Mouse (Mus musculus) heart, postnatal 0 days (tissue): ENCODE measurements around the gene Tprkb. TPM values are rescaled to one million over a fixed set of nuclear protein-coding genes. Genes with fewer than 3 reads are reported as not detected.
A peak's percentile ranks its signal among the peaks of the same experiment; 100 is the strongest.
"Not testable (repeated sequence)": the region's sequence is repeated elsewhere in the genome, so short reads cannot be mapped to it uniquely, and the experiment has no call there.

ENCODE experiments used
- ATAC-seq: fragments of 200-750 bp; cut with Nextera tagmentation; 2 replicates; pipeline ENCODE4 v1.8.0; 2017; ENCODE audit warnings: low read depth, moderate number of reproducible peaks, moderate library complexity; ENCODE audit not compliant: insufficient read depth
- DNase-seq: peaks from one replicate; pipeline ENCODE4 v3.0.0-alpha.2; 2016; ENCODE audit warnings: low spot score
- H3K27ac ChIP-seq: fragments of 300-500 bp; sonication (generic); 2 replicates; pipeline ENCODE4 v1.5.1; 2014; ENCODE audit warnings: low read depth, mild to moderate bottlenecking
- H3K27me3 ChIP-seq: fragments of 300-500 bp; sonication (generic); 2 replicates; pipeline ENCODE4 v1.6.1; 2014; ENCODE audit warnings: low read length, mixed read lengths; ENCODE audit not compliant: control insufficient read depth, insufficient read depth
- H3K36me3 ChIP-seq: fragments of 300-500 bp; sonication (generic); replicated peaks from 2 replicates; pipeline ENCODE4 v1.6.1; 2014; ENCODE audit warnings: low read length, mixed read lengths; ENCODE audit not compliant: control insufficient read depth, insufficient read depth
- H3K4me1 ChIP-seq: fragments of 300-500 bp; sonication (generic); 2 replicates; pipeline ENCODE4 v1.6.1; 2014; ENCODE audit warnings: antibody characterized with exemption; ENCODE audit not compliant: control insufficient read depth, insufficient read depth
- H3K4me2 ChIP-seq: fragments of 300-500 bp; sonication (generic); 2 replicates; pipeline ENCODE4 v1.6.1; 2014; ENCODE audit warnings: low read depth, mild to moderate bottlenecking, low read length, moderate library complexity
- H3K4me3 ChIP-seq: fragments of 300-500 bp; sonication (generic); 2 replicates; pipeline ENCODE4 v1.5.1; 2014; ENCODE audit warnings: low read depth, low read length
- H3K9ac ChIP-seq: fragments of 300-500 bp; sonication (generic); replicated peaks from 2 replicates; pipeline ENCODE4 v1.6.1; 2014; ENCODE audit warnings: low read depth, low read length, mixed read lengths
- H3K9me3 ChIP-seq: fragments of 300-500 bp; sonication (generic); replicated peaks from 2 replicates; pipeline ENCODE4 v1.6.1; 2016; ENCODE audit warnings: low read length; ENCODE audit not compliant: control insufficient read depth
- CTCF ChIP-seq: IDR thresholded peaks from 2 replicates; pipeline ENCODE4 v1.5.1; 2016; ENCODE audit warnings: antibody characterized with exemption, control low read depth, low read depth
- EP300 ChIP-seq: IDR thresholded peaks from 2 replicates; pipeline ENCODE4 v1.6.1; 2016; ENCODE audit warnings: antibody characterized with exemption, low read depth
- WGBS: fragments of 180-500 bp; shearing (Covaris S2); extraction: QIAGEN DNeasy Blood & Tissue Kit; methylation state at CpG from one replicate; pipeline ENCODE4 v1.1.7; 2014; 5-methylcytosine and 5-hydroxymethylcytosine counted together
- polyA plus RNA-seq: library from polyadenylated mRNA; unstranded; fragments of >200 nt; fragmentation: Nextera tagmentation; extraction: Ambion mirVana; gene quantifications from 2 replicates; pipeline ENCODE4 v1.2.1, GENCODE M21; 2015
- total RNA-seq: library from RNA; depleted of rRNA; stranded (reverse); fragments of >200 nt; gene quantifications from 2 replicates; pipeline ENCODE4 v1.2.3, GENCODE M21; 2014; ENCODE audit warnings: low replicate concordance

Tprkb gene
- total and polyA plus RNA-seq, 2 experiments from 2014 or later = 8.5 to 19.2 TPM

DNA sequence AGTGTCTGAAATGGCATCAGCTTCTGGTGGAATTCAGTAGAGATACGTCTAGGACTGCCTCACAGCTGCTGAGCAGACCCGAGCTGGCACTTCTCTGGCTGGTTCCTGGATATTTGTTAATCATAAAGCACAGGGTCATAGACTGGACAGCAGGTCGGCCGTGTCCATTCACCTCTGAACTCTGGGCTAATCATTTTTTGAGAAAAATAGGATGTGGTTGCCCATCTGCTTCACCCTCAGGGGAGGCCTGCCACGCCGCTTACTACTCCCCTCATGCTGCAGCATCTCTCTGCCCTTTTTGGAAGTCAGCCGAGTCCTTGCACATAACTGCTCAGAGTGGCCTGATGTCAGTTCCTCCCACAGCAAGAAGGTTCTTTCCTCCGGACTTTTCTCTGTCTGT lies 22.4 kb downstream of the Tprkb start:
- Histone ChIP-seq H3K27me3 (no peaks in the 10 kb centered on the region), H3K27ac (no peak overlapping the region), H3K36me3 (peaks cover 11% of the 10 kb centered on the region; the same call in 1 of the 2 replicates), H3K4me1 (peaks cover 6% of the 10 kb centered on the region; the same call in 1 of the 2 replicates), H3K4me2 (no peak overlapping the region), H3K9me3 (no peaks in the 10 kb centered on the region), H3K4me3 (no peak overlapping the region), H3K9ac (no peak overlapping the region)
- DNase-seq (no peak), ATAC-seq (no peak)
- TF ChIP-seq CTCF (no peak), EP300 (no peak)
- 68% methylated on average over 8 of the region's 8 CpGs for WGBS

DNA sequence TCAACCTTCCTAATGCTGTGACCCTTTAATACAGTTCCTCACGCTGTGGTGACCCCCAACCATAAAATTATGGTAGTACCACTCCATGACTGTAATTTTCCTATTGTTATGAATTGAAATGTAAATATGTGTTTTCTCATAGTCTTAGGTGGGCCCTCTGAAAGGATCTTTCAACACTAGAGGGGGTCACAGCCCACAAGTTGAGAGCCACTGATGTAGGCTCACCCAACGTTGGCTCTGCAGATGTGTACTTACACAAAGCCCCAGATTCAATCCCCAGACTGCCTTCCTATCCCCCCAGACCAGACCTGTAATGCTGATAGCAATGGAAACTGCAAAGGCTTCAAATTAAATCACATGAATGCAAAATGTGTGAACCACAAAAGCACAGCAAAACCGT lies 24.0 kb downstream of the Tprkb start:
- no peak overlapping the region for H3K4me3 ChIP-seq
- no peaks in the 10 kb centered on the region for H3K36me3 ChIP-seq
- peaks cover 6% of the 10 kb centered on the region; the same call in 1 of the 2 replicates for H3K4me1 ChIP-seq
- no peak overlapping the region for H3K9ac ChIP-seq
- DNase-seq = no peak
- H3K9me3 ChIP-seq = no peaks in the 10 kb centered on the region
- H3K27me3 ChIP-seq = no peaks in the 10 kb centered on the region
- H3K27ac ChIP-seq = no peak overlapping the region
- TF ChIP-seq CTCF (no peak), EP300 (no peak)
- no peak overlapping the region for H3K4me2 ChIP-seq
- no peak for ATAC-seq
- 67% methylated on average over 3 of the region's 3 CpGs for WGBS

DNA sequence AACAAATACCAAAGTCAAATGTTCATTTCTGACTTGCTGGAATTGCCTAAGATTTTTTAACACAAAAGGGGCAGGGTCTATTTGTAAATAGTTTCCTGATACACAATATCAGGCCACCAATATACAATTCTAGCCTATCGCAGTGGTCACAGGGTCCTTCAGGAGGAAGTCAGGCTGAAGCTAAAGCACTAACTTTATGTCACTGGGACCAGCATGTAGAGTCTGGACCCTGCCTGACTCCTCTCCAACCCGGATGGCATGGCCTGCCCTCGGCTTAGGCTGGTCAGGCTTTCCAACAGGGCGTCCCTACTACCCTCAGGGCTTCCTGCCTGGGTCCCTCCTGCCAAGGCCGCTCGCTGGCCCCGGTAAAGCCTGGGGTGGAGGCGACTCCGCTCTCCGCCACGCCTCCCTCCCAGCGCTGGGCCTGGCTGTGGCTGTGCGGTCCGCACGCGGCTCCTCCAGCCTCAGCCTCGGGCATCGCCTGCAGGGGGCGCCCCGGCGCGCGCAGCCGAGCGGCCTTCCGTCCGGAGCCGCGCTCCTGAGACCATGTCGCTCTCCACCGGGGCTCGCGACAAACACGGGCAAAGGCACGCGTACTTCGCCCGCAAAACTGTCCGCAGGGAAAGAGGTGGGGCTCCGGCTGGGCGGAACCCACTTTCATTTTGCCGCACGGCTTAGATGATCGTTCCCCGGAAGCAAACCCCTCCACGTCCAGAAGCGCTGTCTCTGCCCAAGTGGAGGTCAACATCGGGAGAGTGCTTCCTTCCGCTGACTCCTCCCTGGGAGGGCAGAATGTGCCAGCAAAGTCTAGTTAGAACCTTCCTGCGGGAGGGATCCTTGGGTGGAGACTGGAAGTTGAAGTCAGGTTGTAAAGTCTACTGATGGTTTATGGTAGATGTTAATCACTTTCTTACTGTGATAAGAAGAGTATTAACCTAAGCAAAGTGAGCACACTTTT lies 25.1 kb downstream of the Tprkb start:
- peak overlapping the region; percentile 61 for H3K4me2 ChIP-seq
- 1% methylated on average over 44 of the region's 50 CpGs for WGBS
- peak; percentile 35 for TF ChIP-seq CTCF

DNA sequence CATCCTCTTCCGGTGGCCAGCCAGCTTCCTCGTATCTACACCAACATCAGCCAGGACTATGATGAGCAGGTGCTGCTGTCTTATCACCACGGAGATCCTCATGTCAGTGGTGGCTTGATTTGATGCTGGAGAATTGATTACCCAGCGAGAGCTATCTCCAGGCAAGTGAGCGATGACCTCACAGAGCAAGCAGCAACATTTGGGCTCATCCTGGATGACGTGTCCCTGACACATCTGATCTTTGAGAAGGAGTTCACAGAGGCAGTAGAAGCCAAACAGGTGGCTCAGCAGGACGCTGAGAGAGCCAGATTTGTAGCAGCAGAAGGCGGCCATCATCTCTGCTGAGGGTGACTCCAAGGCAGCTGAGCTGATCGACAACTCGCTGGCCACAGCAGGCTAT lies 27.0 kb downstream of the Tprkb start:
- no peak for DNase-seq

More for the DNA sequence above, 25.1 kb downstream of the Tprkb start:
- not testable (repeated sequence) for H3K27me3 ChIP-seq, H3K9me3 ChIP-seq, H3K36me3 ChIP-seq, H3K4me1 ChIP-seq
- DNase-seq (peak; percentile 89), ATAC-seq (peak; percentile 94)
- H3K4me3 ChIP-seq = peak overlapping the region; percentile 59
- peak overlapping the region; percentile 76 for H3K27ac ChIP-seq
- peak overlapping the region; percentile 42 for H3K9ac ChIP-seq

DNA sequence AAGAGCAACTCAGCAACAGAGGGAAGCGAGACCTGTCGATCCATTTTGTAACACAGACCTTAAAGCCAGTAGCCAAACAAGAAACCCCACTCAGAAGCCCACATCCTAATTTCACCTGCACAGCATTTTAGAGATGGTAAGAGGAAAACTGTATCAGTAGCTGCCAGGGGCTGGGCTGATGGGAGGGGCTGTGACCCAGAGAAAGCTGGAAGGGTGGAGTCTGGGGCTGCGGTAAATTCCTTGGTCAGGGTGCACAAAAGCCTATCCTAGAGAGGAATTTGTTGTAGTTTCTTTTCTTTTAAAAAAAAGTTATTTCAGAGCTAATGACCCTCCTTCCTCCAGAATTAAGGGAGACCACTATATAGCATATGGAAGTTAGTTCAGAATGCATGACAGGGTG lies 30.8 kb downstream of the Tprkb start:
- 88% methylated on average over 3 of the region's 3 CpGs for WGBS

More for the DNA sequence above, 27.0 kb downstream of the Tprkb start:
- Histone ChIP-seq H3K36me3 (peaks cover 8% of the 10 kb centered on the region), H3K4me2 (no peak overlapping the region), H3K4me3 (no peak overlapping the region), H3K9ac (no peak overlapping the region), H3K9me3 (no peaks in the 10 kb centered on the region), H3K27me3 (no peaks in the 10 kb centered on the region), H3K4me1 (peaks cover 6% of the 10 kb centered on the region; the same call in 1 of the 2 replicates), H3K27ac (no peak overlapping the region)
- no peak for TF ChIP-seq CTCF
- no peak for TF ChIP-seq EP300
- ATAC-seq = no peak
- 59% methylated on average over 10 of the region's 10 CpGs for WGBS

More for the DNA sequence above, 30.8 kb downstream of the Tprkb start:
- H3K4me2 ChIP-seq = no peak overlapping the region
- 0 out of 2 replicates have a peak, but pooled peaks cover 3% of the 10 kb centered on the region for H3K4me1 ChIP-seq
- TF ChIP-seq EP300 (no peak), CTCF (no peak)
- no peak overlapping the region for H3K4me3 ChIP-seq
- H3K36me3 ChIP-seq = peaks cover 46% of the 10 kb centered on the region
- no peak overlapping the region for H3K9ac ChIP-seq
- ATAC-seq (no peak), DNase-seq (no peak)
- no peak overlapping the region for H3K27ac ChIP-seq
- H3K9me3 ChIP-seq = no peaks in the 10 kb centered on the region
- H3K27me3 ChIP-seq = no peaks in the 10 kb centered on the region
